Mouse (Mus musculus): ENCODE data around the gene Irak2.

DNA sequence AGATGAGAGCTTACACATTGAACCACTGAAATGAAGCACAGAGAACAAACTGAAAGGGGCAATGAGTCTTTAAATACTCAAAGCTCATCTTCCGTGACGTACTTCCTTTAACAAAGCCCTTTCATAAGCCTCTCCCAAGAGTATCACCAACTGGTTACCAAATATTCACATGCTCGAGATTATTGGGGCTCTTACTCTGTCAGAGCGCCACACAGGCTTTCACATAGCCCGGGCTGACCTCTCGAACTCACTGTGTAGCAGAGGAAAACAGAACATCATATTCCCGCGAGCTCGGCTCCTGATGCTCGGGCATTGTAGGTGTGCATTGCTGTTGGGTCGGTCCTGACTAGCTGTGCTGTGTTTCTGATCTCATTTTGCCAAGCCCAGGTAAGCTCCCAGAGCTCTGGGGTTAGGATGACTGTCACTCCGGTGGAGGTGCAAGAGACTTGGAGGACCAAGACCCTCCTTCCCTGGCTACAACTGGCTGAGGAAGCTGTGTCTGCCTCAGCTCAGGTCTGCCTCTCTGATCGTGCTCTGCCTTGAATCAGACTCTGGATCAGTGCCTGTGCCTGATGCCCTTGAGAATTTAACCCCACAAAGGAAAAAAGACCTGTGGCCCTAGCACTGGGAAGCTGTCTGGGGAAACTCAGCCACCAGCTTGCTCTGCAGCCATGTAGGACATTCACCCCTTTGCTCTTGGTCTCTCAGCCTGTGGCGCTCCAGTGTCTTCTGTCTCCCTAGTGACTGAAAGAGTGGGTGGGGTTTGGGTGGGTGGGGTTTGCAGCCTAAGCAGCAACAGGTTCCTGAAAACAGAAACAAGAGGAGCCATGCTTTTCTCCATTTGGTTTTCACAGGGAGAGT is 22.5 kb downstream of the Irak2 start:
- no peak for TF ChIP-seq CTCF (IDR thresholded peaks at IDR 0.05; ENCODE audit: low read depth)
- no peak for TF ChIP-seq EP300 (IDR thresholded peaks at IDR 0.05; ENCODE audit: low read depth)
